Mouse (Mus musculus): ENCODE measurements around the gene Gm28042. TPM values are rescaled to one million over a fixed set of nuclear protein-coding genes. Genes with fewer than 3 reads are reported as not detected.

Gene Gm28042
- total RNA-seq, 2 experiments from 2014 or later: 0.50 to 4.1 TPM

Other genes starting within 250 kb of the Gm28042 start
- gene Rpap1, start 240.0 kb upstream of the Gm28042 start, total RNA-seq (2015): 6.6 TPM in 2 replicates
- gene Rpap1, start 240.0 kb upstream of the Gm28042 start, total RNA-seq (2017): 9.6 and 9.7 TPM in 2 replicates
- gene Tyro3, start 229.8 kb upstream of the Gm28042 start, total RNA-seq (2015): not detected in 2 replicates
- not detected in 2 replicates for gene Tyro3, start 229.8 kb upstream of the Gm28042 start, total RNA-seq (2017)
- 60.7 and 96.3 TPM in 2 replicates for gene Mga, start 130.3 kb upstream of the Gm28042 start, total RNA-seq (2015)
- gene Mga, start 130.3 kb upstream of the Gm28042 start, total RNA-seq (2017): 39.4 and 64.1 TPM in 2 replicates
- gene Mapkbp1, start 54.8 kb upstream of the Gm28042 start, total RNA-seq (2015): 3.2 and 4.0 TPM in 2 replicates
- gene Mapkbp1, start 54.8 kb upstream of the Gm28042 start, total RNA-seq (2017): 2.3 and 5.7 TPM in 2 replicates
- gene Jmjd7, start within 50 bp of the Gm28042 start, total RNA-seq (2015): 2.6 and 5.0 TPM in 2 replicates
- gene Jmjd7, start within 50 bp of the Gm28042 start, total RNA-seq (2017): 1.7 and 5.4 TPM in 2 replicates
- gene Pla2g4b, start 5.9 kb downstream of the Gm28042 start, total RNA-seq (2015): 1.2 and 1.4 TPM in 2 replicates
- 0.51 and 3.7 TPM in 2 replicates for gene Pla2g4b, start 5.9 kb downstream of the Gm28042 start, total RNA-seq (2017)
- gene Ehd4, start 127.1 kb downstream of the Gm28042 start, total RNA-seq (2015): 22.8 and 24.8 TPM in 2 replicates
- gene Ehd4, start 127.1 kb downstream of the Gm28042 start, total RNA-seq (2017): 28.6 and 30.1 TPM in 2 replicates
- not detected in 2 replicates for gene Pla2g4e, start 217.8 kb downstream of the Gm28042 start, total RNA-seq (2015)
- gene Pla2g4e, start 217.8 kb downstream of the Gm28042 start, total RNA-seq (2017): not detected in 2 replicates

Measured in megakaryocyte progenitor cell, adult 5-6 weeks (primary cell).